Mouse (Mus musculus): Measurements from ENCODE around the gene Pmm1. TPM values are rescaled to one million over a fixed set of nuclear protein-coding genes. Genes with fewer than 3 reads are reported as not detected.

Pmm1 gene
- total RNA-seq, 2 experiments from 2014 or later, result 9.4 to 17.6 TPM

DNA sequence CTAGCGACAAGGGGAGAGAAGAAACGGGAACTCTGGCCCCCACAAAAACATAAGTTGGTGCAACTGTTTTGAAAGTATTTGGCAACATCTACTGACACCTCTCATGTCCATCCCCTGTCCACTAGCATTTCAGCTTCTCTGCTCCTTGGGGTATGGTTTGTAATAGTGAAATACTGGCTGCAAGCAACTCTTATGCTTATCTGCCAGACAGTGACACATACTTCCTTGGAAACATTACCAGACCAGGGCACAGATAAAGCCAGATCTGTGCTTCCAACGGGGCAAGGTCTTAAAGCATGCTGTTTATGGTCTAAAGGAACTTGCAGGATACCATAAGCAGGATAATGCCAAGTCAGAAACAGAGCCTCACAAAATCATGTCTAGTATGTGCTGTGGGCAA lies 1.8 kb downstream of the Pmm1 start:
- no peak for ATAC-seq (replicated peaks; ENCODE audit: low FRiP score, poor library complexity, severe bottlenecking)

DNA sequence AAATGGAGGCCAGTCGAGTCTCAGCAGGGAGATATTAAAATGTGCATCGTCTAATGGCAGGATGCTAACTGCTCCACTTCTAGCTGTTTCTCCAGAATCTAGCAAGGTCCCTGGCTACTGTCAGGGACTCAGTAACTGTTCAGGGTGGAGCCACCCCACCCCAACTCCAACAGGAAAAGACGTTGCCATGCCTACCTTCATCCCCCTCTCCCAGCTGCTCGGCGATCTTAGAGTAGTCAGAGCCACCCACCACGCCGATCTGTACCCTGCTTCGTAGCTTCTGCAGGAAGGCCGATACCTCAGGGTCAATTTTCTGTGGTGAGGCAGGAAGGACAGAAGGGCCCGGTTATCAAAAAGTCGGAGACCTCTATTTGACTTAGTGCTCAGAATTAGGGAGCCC lies 3.1 kb downstream of the Pmm1 start:
- no peak for ATAC-seq (replicated peaks; ENCODE audit: low FRiP score, poor library complexity, severe bottlenecking)

DNA sequence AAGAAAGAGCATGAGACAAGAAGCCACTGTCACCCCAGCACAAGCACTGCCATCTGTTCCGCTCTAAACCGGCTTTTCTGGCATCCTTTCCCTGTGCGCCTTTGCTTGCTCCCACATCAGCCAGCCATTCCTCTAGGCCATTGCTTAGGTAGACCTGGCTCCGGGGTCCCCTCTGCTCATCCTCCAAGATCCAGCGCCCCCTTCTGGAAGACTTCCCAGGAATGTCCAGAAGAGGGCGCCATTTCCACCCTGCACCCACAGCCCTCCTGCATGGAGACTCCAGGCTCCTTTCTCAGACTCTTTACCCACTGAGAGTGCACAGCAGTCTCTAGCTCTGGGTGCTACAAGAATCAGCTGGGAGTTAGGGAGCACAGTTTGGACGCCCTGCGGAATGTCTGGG lies 4.3 kb downstream of the Pmm1 start:
- no peak for ATAC-seq (replicated peaks; ENCODE audit: low FRiP score, poor library complexity, severe bottlenecking)

GRCm38 (mm10) chr15:81955414-81955813 lies 5.3 kb downstream of the Pmm1 start:
- ATAC-seq (replicated peaks; ENCODE audit: low FRiP score, poor library complexity, severe bottlenecking), result no peak

- no peak for ATAC-seq (replicated peaks; ENCODE audit: low FRiP score, poor library complexity, severe bottlenecking)
These were observed 6.0 kb downstream of the Pmm1 start for GRCm38 (mm10) chr15:81954716-81955115.

DNA sequence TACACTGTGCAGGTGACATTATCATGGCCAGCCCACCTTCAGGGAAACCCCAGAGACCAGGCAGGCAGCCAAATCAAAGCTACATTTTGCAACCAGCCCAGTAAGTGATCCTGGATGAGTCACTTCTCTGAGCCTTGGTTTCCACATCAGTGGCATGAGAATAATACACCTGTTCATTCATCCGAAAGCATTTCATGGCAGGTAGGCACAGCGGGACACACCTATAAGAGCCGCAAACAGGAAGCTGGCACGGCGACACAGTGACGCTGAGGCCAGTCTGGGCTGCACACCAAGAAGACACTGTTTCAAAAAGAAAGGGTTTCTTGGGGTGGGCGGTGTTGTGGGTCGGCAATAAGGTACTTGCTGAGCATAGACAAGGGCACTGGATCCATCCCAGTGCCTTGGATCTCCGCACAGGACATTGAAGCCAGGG lies 6.6 kb downstream of the Pmm1 start:
- ATAC-seq (replicated peaks; ENCODE audit: low FRiP score, poor library complexity, severe bottlenecking), result no peak

GRCm38 (mm10) chr15:81952310-81952709 lies 8.4 kb downstream of the Pmm1 start:
- no peak for ATAC-seq (replicated peaks; ENCODE audit: low FRiP score, poor library complexity, severe bottlenecking)

DNA sequence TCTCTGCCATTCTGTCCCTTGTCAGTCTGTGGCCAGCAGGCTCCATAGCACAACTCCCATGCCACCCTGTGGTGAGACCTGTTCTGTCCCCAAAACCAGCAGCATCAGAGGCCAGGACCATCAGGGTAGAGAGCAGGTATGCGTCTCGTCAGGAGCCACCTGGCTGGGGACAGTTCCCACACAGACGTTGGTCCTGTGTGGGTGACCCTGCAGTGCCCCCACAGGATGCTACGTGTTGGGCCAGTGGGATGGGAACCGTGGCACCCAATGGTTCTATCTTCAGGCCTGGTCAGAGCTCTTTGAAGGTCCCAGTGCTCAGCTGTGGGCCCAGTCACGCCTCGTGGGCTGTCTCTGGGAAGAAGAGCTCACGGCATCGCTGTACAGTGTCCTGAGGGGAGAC lies 9.6 kb downstream of the Pmm1 start:
- no peak for ATAC-seq (replicated peaks; ENCODE audit: low FRiP score, poor library complexity, severe bottlenecking)

DNA sequence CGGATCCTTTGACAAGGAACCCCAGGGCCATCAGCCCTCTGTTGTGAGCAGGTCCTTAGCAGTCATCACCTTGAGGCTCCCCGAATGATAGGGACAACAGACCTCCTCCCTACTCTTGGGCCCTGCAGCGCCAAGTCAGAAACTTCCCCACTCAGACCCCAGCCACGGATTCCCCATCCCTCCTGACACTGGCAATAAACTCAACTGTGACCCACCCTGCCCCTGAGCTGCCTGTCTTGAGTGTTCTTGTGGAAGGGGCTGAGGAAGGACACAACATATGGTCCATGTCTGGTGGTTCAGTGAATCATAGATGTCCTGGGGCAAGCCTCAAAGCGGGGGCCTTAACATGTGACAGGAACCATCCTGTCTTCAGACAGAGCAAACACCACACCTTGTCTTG lies 10.0 kb downstream of the Pmm1 start:
- ATAC-seq (replicated peaks; ENCODE audit: low FRiP score, poor library complexity, severe bottlenecking), result no peak

DNA sequence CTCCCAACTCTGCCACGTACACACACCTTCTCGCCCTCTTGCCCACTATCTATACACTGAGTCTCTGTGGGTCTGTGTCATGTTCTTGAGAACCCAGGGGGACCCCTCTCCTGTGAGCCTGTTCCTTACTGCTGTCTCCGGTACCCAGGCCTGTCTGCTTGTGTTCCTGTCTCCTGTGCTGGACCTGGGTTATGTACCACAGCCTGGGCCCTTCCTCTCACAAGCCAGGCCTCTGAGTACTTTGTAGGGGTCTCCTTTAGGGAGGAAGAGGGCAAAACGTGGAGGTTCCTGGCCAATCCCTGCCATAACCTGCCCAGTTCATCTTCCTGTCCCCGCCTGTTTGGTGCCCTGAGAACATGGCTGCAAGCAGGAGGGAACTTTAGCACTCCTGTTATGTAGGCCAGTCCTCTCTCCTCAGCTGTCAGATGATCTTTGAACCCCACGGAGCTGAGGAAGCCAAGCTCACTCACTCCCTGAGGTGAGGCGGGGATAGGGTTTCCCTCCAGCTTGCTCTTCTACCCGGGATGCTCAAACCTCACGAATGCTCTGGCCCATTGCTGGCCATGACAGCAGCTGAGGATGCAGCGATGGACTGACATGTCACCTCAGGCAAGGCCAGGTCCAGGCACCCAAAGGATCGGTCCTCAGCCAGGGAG lies 11.1 kb downstream of the Pmm1 start:
- ATAC-seq (replicated peaks; ENCODE audit: low FRiP score, poor library complexity, severe bottlenecking), result no peak

- no peak for ATAC-seq (replicated peaks; ENCODE audit: low FRiP score, poor library complexity, severe bottlenecking)
These were observed 11.7 kb downstream of the Pmm1 start for GRCm38 (mm10) chr15:81949076-81949475.

DNA sequence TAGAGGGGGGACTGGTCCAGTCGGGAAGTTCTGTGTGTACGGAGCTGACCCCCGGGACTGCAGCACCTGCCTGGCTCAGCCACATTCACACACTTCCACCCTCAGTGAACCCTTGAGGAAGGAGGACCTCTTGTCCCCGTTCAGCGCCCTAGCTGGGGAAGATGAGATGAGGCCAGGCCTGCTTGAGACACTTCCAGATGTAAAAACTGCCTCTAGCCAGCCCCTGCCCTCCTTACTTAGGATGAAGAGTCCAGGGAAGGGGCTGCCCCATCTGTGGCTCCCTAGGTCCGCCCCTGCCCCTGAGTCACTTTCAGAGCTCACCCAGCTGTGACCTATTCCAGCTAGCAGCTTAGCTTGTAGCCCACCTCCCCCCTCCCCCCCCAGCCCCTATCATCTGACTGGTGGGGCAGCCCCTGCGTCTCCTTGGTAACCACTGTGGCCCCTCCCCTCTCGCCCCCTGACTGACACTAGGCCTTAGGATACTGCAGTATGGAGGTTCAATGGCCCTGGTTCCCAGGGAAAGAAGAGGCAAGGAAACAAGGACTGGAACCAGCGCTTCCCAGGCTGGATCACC lies 17.5 kb downstream of the Pmm1 start:
- ATAC-seq (replicated peaks; ENCODE audit: low FRiP score, poor library complexity, severe bottlenecking), result no peak

GRCm38 (mm10) chr15:81941010-81941409 lies 19.7 kb downstream of the Pmm1 start:
- ATAC-seq (replicated peaks; ENCODE audit: low FRiP score, poor library complexity, severe bottlenecking), result no peak

GRCm38 (mm10) chr15:81940219-81940618 lies 20.5 kb downstream of the Pmm1 start:
- no peak for ATAC-seq (replicated peaks; ENCODE audit: low FRiP score, poor library complexity, severe bottlenecking)

GRCm38 (mm10) chr15:81939774-81940173 lies 21.0 kb downstream of the Pmm1 start:
- ATAC-seq (replicated peaks; ENCODE audit: low FRiP score, poor library complexity, severe bottlenecking), result no peak

DNA sequence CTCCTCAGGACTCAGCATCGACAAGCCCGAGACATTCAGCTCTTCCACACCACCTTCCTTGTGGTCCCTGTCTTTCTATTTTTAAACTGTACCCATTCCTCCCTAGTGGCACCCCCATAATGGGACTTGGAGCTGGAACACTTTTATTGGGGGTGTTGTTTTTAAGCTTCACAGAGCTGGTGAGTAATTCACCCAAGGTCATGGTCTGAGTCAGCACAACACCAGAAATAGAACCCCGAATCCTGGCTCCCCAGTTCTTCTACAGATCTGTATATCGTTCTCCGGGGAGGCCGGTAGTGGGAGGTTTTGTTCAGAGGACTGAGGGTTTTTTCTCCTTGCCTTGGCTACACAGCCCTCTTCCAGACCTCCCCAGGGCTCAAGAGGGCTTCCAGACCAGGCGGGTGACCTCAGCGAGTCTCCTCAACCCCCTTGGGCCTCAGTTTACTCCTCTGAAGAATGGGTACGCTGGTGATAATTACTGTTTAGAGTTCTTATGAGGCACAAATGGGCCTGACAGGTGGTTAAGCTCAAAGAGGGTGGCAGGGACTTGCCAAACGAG lies 21.5 kb downstream of the Pmm1 start:
- no peak for ATAC-seq (replicated peaks; ENCODE audit: low FRiP score, poor library complexity, severe bottlenecking)

GRCm38 (mm10) chr15:81938246-81938645 lies 22.5 kb downstream of the Pmm1 start:
- ATAC-seq (replicated peaks; ENCODE audit: low FRiP score, poor library complexity, severe bottlenecking), result no peak

DNA sequence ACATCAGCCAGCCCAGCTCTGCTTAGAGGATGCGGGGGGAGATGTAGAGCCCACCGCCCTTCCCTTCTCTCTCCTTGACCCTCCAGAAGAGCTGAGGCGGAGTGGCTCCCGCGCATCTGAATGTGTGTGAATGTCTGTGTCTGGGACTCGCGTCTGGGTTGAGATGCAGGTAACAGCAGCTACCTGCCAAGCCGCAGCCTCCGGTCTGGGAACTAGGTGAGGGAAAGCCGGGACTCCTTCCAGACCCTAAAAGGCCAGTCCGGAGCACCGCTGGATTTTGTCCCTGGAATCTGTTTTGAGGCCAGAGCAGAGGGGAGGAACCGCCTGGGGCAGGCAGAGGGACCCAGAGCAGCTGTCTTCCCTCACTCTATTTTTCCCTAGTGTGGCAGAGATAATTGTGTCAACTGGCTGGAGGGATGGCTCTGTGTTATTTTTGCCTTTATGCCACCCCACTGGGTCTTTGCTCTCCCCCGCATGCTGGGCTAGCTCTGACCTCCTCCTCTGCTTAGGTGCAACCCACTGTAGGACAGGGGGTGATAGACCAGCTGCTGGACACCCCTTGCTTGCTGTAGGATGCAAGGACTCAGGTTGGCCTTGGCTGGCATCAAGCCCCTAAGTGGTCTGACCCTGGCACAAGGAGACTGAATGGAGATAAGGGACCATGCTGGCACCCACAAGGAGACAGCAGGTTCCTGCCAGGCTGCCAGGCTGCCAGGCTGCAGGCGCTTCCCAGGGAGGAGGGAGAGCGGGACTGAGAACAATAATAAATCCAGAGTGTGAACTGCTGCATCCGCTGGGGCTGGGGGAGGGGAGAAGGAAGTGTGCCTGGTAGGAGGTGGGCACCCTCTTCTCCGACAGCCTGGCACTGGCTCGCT lies 23.4 kb downstream of the Pmm1 start:
- no peak for ATAC-seq (replicated peaks; ENCODE audit: low FRiP score, poor library complexity, severe bottlenecking)

- no peak for ATAC-seq (replicated peaks; ENCODE audit: low FRiP score, poor library complexity, severe bottlenecking)
These were observed 24.1 kb downstream of the Pmm1 start, which contains the start of gene Csdc2 for GRCm38 (mm10) chr15:81936679-81937078. Csdc2 (plus strand) TSS chr15:81936759.

GRCm38 (mm10) chr15:81935869-81936637 lies 24.7 kb downstream of the Pmm1 start:
- no peak for ATAC-seq (replicated peaks; ENCODE audit: low FRiP score, poor library complexity, severe bottlenecking)

Data from erythroid progenitor cell, adult 5-6 weeks (primary cell).